Mouse (Mus musculus) embryonic facial prominence, embryonic 12.5 days (tissue): ENCODE data around the gene Plekha3. TPM values are rescaled to one million over a fixed set of nuclear protein-coding genes. Genes with fewer than 3 reads are reported as not detected.

Experiments used
- ATAC-seq: fragments of 200-750 bp; cut with Nextera tagmentation; 2 replicates; pipeline ENCODE4 v1.8.0; 2017; ENCODE audit not compliant: insufficient number of reproducible peaks, insufficient read depth, low FRiP score, low TSS enrichment
- H3K27ac ChIP-seq: fragments of 300-500 bp; sonication (generic); 2 replicates; pipeline ENCODE4 v1.5.1; 2016; ENCODE audit warnings: mild to moderate bottlenecking
- H3K27me3 ChIP-seq: fragments of 300-500 bp; sonication (generic); 2 replicates; pipeline ENCODE4 v1.6.1; 2016; ENCODE audit warnings: mild to moderate bottlenecking, moderate library complexity
- H3K36me3 ChIP-seq: fragments of 300-500 bp; sonication (generic); 2 replicates; pipeline ENCODE4 v1.6.1; 2016; ENCODE audit warnings: mild to moderate bottlenecking
- H3K4me1 ChIP-seq: fragments of 300-500 bp; sonication (generic); 2 replicates; pipeline ENCODE4 v1.6.1; 2016
- H3K4me2 ChIP-seq: fragments of 300-500 bp; sonication (generic); replicated peaks from 2 replicates; pipeline ENCODE4 v1.6.1; 2016; ENCODE audit warnings: mild to moderate bottlenecking, moderate library complexity
- H3K4me3 ChIP-seq: fragments of 300-500 bp; sonication (generic); 2 replicates; pipeline ENCODE4 v1.5.1; 2016; ENCODE audit warnings: mild to moderate bottlenecking
- H3K9ac ChIP-seq: fragments of 300-500 bp; sonication (generic); 2 replicates; pipeline ENCODE4 v1.6.1; 2016; ENCODE audit warnings: mild to moderate bottlenecking, moderate library complexity
- H3K9me3 ChIP-seq: fragments of 300-500 bp; sonication (generic); 2 replicates; pipeline ENCODE4 v1.6.1; 2016; ENCODE audit warnings: mild to moderate bottlenecking, moderate library complexity
- WGBS: fragments of 180-500 bp; shearing (Covaris S2); methylation state at CpG from one replicate; pipeline ENCODE4 v1.1.7; 2016; 5-methylcytosine and 5-hydroxymethylcytosine counted together
- polyA plus RNA-seq: library from polyadenylated mRNA; unstranded; fragments of >200 nt; fragmentation: Nextera tagmentation; extraction: Ambion mirVana; gene quantifications from 2 replicates; pipeline ENCODE4 v1.2.1, GENCODE M21; 2016

The Plekha3 gene
- polyA plus RNA-seq, 1 experiment from 2014 or later = 15.8 TPM

- no peak for ATAC-seq
- 70% methylated on average over 8 of the region's 8 CpGs for WGBS
- H3K36me3 ChIP-seq = peaks cover 20% of the 10 kb centered on the region
- H3K4me2 ChIP-seq = no peak overlapping the region
- H3K4me1 ChIP-seq = no peaks in the 10 kb centered on the region
- H3K27ac ChIP-seq = no peak overlapping the region
- H3K4me3 ChIP-seq = no peak overlapping the region
- H3K27me3 ChIP-seq = no peaks in the 10 kb centered on the region
- H3K9ac ChIP-seq = no peak overlapping the region
- peaks cover 19% of the 10 kb centered on the region for H3K9me3 ChIP-seq
Measured at GRCm38 (mm10) chr2:76714984-76715383, 39.9 kb downstream of the Plekha3 start.

GRCm38 (mm10) chr2:76719650-76720049 is 44.6 kb downstream of the Plekha3 start:
- WGBS = 95% methylated on average over 14 of the region's 14 CpGs
- 0 out of 2 replicates have a peak, but pooled peaks cover 3% of the 10 kb centered on the region for H3K36me3 ChIP-seq

More at GRCm38 (mm10) chr2:76719650-76720049, 44.6 kb downstream of the Plekha3 start:
- no peak overlapping the region for H3K27ac ChIP-seq
- no peaks in the 10 kb centered on the region for H3K9me3 ChIP-seq
- H3K27me3 ChIP-seq = no peaks in the 10 kb centered on the region
- H3K9ac ChIP-seq = no peak overlapping the region
- ATAC-seq = no peak
- H3K4me2 ChIP-seq = no peak overlapping the region
- no peaks in the 10 kb centered on the region for H3K4me1 ChIP-seq
- no peak overlapping the region for H3K4me3 ChIP-seq

Other genes with a start within 250 kb of the Plekha3 start
- gene Prkra, start 27.3 kb upstream of the Plekha3 start, polyA plus RNA-seq = 78.8 and 82.4 TPM in 2 replicates
- gene Pjvk, start 26.8 kb upstream of the Plekha3 start, polyA plus RNA-seq = 0.56 and 0.61 TPM in 2 replicates
- 65.6 and 68.4 TPM in 2 replicates for gene Fkbp7, start 2.2 kb upstream of the Plekha3 start, polyA plus RNA-seq